Mouse (Mus musculus) CH12.LX (cell line): Measurements from ENCODE around the gene Gm20431. TPM values are rescaled to one million over a fixed set of nuclear protein-coding genes. Genes with fewer than 3 reads are reported as not detected.

Source experiments
- DNase-seq: peaks from one replicate; pipeline ENCODE4 v3.0.0-alpha.2; 2013; ENCODE audit errors: extremely low read depth
- H3K27ac ChIP-seq: 2 replicates; pipeline ENCODE4 v1.5.1; 2012; ENCODE audit warnings: low read depth, mild to moderate bottlenecking, control low read depth, moderate library complexity; ENCODE audit not compliant: insufficient read depth
- H3K27me3 ChIP-seq: replicated peaks from 2 replicates; pipeline ENCODE3; 2012; ENCODE audit warnings: inconsistent platforms
- H3K36me3 ChIP-seq, 2 experiments: replicated peaks in 1 of 2; 2 replicates each; pipeline versions ENCODE3 to v1.6.1; 2012; ENCODE audit warnings: inconsistent platforms in 1 of 2, low read length in 1 of 2, mild to moderate bottlenecking in 1 of 2, mixed read lengths in 1 of 2, moderate library complexity in 1 of 2; ENCODE audit not compliant: control insufficient read depth in 1 of 2, insufficient read depth in 1 of 2
- H3K4me1 ChIP-seq, 2 experiments: 2 replicates each; pipeline ENCODE4 v1.6.1; 2012; ENCODE audit warnings: inconsistent platforms in 1 of 2, moderate library complexity in 1 of 2; ENCODE audit not compliant: insufficient read depth in 2 of 2, control insufficient read depth in 1 of 2
- H3K4me2 ChIP-seq: 2 replicates; pipeline ENCODE4 v1.6.1; 2012; ENCODE audit warnings: low read depth, mild to moderate bottlenecking, control low read depth; ENCODE audit not compliant: poor library complexity, insufficient read depth, severe bottlenecking
- H3K4me3 ChIP-seq, 3 experiments: fragments of 150-350 bp in 1 of 3; sonication (generic) in 1 of 3; replicated peaks in 1 of 3; 2 replicates each; pipeline versions ENCODE3 to v1.5.1; 2011 to 2012; ENCODE audit warnings: low read depth in 2 of 3, low read length in 2 of 3, mild to moderate bottlenecking in 2 of 3, moderate library complexity in 2 of 3, control low read depth in 1 of 3, improper control_type of control experiment in 1 of 3, inconsistent platforms in 1 of 3, mixed read lengths in 1 of 3; ENCODE audit not compliant: poor library complexity in 1 of 3
- H3K79me2 ChIP-seq: replicated peaks from 2 replicates; pipeline ENCODE4 v1.6.1; 2012; ENCODE audit warnings: mild to moderate bottlenecking, moderate library complexity; ENCODE audit not compliant: control insufficient read depth, poor library complexity, insufficient read depth, severe bottlenecking; ENCODE audit errors: extremely low read depth
- H3K9ac ChIP-seq: 2 replicates; pipeline ENCODE4 v1.6.1; 2012; ENCODE audit warnings: low read depth, mild to moderate bottlenecking, control low read depth, moderate library complexity; ENCODE audit not compliant: insufficient read depth
- H3K9me3 ChIP-seq: replicated peaks from 2 replicates; pipeline ENCODE3; 2012; ENCODE audit warnings: low read length, inconsistent platforms, mixed read lengths
- BHLHE40 ChIP-seq: IDR thresholded peaks from 2 replicates; pipeline ENCODE4 v1.6.1; 2011; ENCODE audit warnings: mild to moderate bottlenecking, low read depth, low read length, improper control_type of control experiment
- CTCF ChIP-seq, 2 experiments: IDR thresholded peaks in 1 of 2; conservative IDR thresholded peaks in 1 of 2; 2 replicates each; pipeline ENCODE4 v1.5.1; 2011 to 2012; ENCODE audit warnings: low read depth in 2 of 2, low read length in 2 of 2, improper control_type of control experiment in 1 of 2, inconsistent platforms in 1 of 2, mild to moderate bottlenecking in 1 of 2, moderate library complexity in 1 of 2
- HCFC1 ChIP-seq: IDR thresholded peaks from 2 replicates; pipeline ENCODE4 v1.6.1; 2012; ENCODE audit warnings: low read depth, mild to moderate bottlenecking, inconsistent platforms, low read length, improper control_type of control experiment
- MAFK ChIP-seq: IDR thresholded peaks from 2 replicates; pipeline ENCODE4 v1.6.1; 2011; ENCODE audit warnings: low read length, improper control_type of control experiment; ENCODE audit not compliant: insufficient replicate concordance
- MAX ChIP-seq: IDR thresholded peaks from 2 replicates; pipeline ENCODE4 v1.6.1; 2011; ENCODE audit warnings: low read length, improper control_type of control experiment
- MXI1 ChIP-seq: IDR thresholded peaks from 2 replicates; pipeline ENCODE4 v1.6.1; 2011; ENCODE audit warnings: mild to moderate bottlenecking, low read depth, low read length, improper control_type of control experiment
- POLR2AphosphoS2 ChIP-seq: IDR thresholded peaks from 2 replicates; pipeline ENCODE4 v1.6.1; 2011; ENCODE audit warnings: low read depth, low read length, improper control_type of control experiment
- RCOR1 ChIP-seq: conservative IDR thresholded peaks from 2 replicates; pipeline ENCODE4 v1.6.1; 2012; ENCODE audit warnings: low read depth, mild to moderate bottlenecking, inconsistent platforms, low read length, improper control_type of control experiment
- TBP ChIP-seq: conservative IDR thresholded peaks from 2 replicates; pipeline ENCODE4 v1.6.1; 2011; ENCODE audit warnings: low read depth, low read length, improper control_type of control experiment
- TCF12 ChIP-seq: IDR thresholded peaks from 2 replicates; pipeline ENCODE4 v1.6.1; 2014; ENCODE audit warnings: low read depth, mild to moderate bottlenecking, inconsistent platforms, low read length, improper control_type of control experiment
- UBTF ChIP-seq: IDR thresholded peaks from 2 replicates; pipeline ENCODE4 v1.6.1; 2012; ENCODE audit warnings: low read depth, mild to moderate bottlenecking, inconsistent platforms, low read length, improper control_type of control experiment, moderate library complexity
- ZC3H11A ChIP-seq: IDR thresholded peaks from 2 replicates; pipeline ENCODE4 v1.6.1; 2012; ENCODE audit warnings: low read depth, mild to moderate bottlenecking, inconsistent platforms, low read length, improper control_type of control experiment
- ZMIZ1 ChIP-seq: IDR thresholded peaks from 2 replicates; pipeline ENCODE4 v1.6.1; 2012; ENCODE audit warnings: low read depth, mild to moderate bottlenecking, inconsistent platforms, low read length, improper control_type of control experiment
- ZNF384 ChIP-seq: IDR thresholded peaks from 2 replicates; pipeline ENCODE4 v1.6.1; 2012; ENCODE audit warnings: low read depth, low read length, improper control_type of control experiment, inconsistent platforms
- dilution Hi-C: fragments of 300-500 bp; cut with MboI; formaldehyde crosslinking; loops from 2 replicates; pipeline ENCODE4 v1.14.3; 2020; ENCODE audit warnings: low sequenced_read_pairs; ENCODE audit not compliant: extremely low pct_unique_long_range_greater_than_20kb, extremely low pct_ligation_motif_present
- in situ Hi-C: fragments of 300-500 bp; cut with MboI; formaldehyde crosslinking; loops from 3 replicates; pipeline ENCODE4 v1.14.3; 2019; ENCODE audit warnings: low sequenced_read_pairs, low pct_ligation_motif_present, low pct_unique_long_range_greater_than_20kb, mixed read lengths
- polyA plus RNA-seq: library from polyadenylated mRNA; unstranded; fragments of >175 nt; gene quantifications from 2 replicates; pipeline ENCODE4 v1.2.1, GENCODE M21; 2012; ENCODE audit warnings: low read depth; ENCODE audit not compliant: insufficient read length
- total RNA-seq, 2 experiments: library from RNA; depleted of rRNA; stranded (reverse); fragments of 300-350 nt in 1 of 2; fragments of >200 nt in 1 of 2; gene quantifications; 2 replicates each; pipeline ENCODE4 v1.2.3; 2012 to 2014

Gene Gm20431
- total and polyA plus RNA-seq, 3 experiments: 2.4 to 15.0 TPM; not detected in 1

GRCm38 (mm10) chr2:167688126-167688497, 26.8 kb upstream of the Gm20431 start (continued):
- no peak for TF ChIP-seq ZNF384
- TF ChIP-seq, all 38 proteins: peak for 0

GRCm38 (mm10) chr2:167687651-167688101, 26.4 kb upstream of the Gm20431 start:
- in situ Hi-C loops (loop anchor here (5.0 kb wide), 1 partner anchor 210 kb away; no protein-coding TSS in a partner anchor), dilution Hi-C loops (loop anchor here (25.0 kb wide), 1 partner anchor 200 kb away; no protein-coding TSS in a partner anchor)
- Histone ChIP-seq H3K36me3 (no peaks in the 10 kb centered on the region), H3K4me1 (peaks cover 0 to 19% of the 10 kb centered on the region in 2 experiments; a peak in 3 of 4 replicates), H3K9me3 (peaks cover 8% of the 10 kb centered on the region), H3K27ac (no peak overlapping the region), H3K4me3 (no peak overlapping the region), H3K27me3 (peaks cover 80% of the 10 kb centered on the region), H3K9ac (no peak overlapping the region), H3K4me2 (no peak overlapping the region), H3K79me2 (no peaks in the 10 kb centered on the region; the same call in 1 of the 2 replicates)
- no peak for DNase-seq
- TF ChIP-seq MAX (no peak), HCFC1 (no peak), MXI1 (no peak), UBTF (no peak)

DNA sequence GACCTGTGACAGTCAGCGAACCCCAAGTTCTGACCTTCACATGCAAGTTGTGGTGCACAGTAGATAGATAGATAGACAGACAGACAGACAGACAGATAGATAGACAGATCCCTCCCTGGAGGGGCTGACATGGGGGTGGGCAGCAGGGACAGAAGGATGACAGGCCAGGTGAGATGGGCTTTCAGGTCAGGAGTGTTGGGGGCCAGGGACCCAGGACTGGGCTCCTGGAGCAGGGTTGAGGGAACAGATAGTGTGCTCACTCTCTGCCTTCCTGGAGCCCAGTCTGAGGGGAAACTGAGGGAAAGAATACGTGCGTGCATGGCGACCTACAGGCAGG, 25.9 kb upstream of the Gm20431 start:
- Histone ChIP-seq H3K4me3 (no peak overlapping the region), H3K9ac (no peak overlapping the region), H3K27ac (no peak overlapping the region), H3K9me3 (peaks cover 8% of the 10 kb centered on the region), H3K79me2 (no peaks in the 10 kb centered on the region; the same call in 1 of the 2 replicates), H3K27me3 (peaks cover 77% of the 10 kb centered on the region), H3K36me3 (no peaks in the 10 kb centered on the region), H3K4me1 (peaks cover 0 to 18% of the 10 kb centered on the region in 2 experiments; a peak in 3 of 4 replicates), H3K4me2 (no peak overlapping the region)
- dilution Hi-C loops (loop anchor here (25.0 kb wide), 1 partner anchor 200 kb away; no protein-coding TSS in a partner anchor), in situ Hi-C loops (loop anchor here (5.0 kb wide), 1 partner anchor 210 kb away; no protein-coding TSS in a partner anchor)
- no peak for DNase-seq
- TF ChIP-seq POLR2AphosphoS2: no peak
- TF ChIP-seq CTCF (conservative IDR thresholded peaks at IDR 0.05 in 1 of 2, IDR thresholded peaks at IDR 0.05 in 1 of 2; ENCODE audit: low read depth in 2 of 2, low read length in 2 of 2): no peak
- TF ChIP-seq HCFC1: no peak

GRCm38 (mm10) chr2:167686382-167687249, 25.3 kb upstream of the Gm20431 start:
- no peak for DNase-seq
- no peak overlapping the region for H3K9ac ChIP-seq
- H3K36me3 ChIP-seq: no peaks in the 10 kb centered on the region
- no peak for TF ChIP-seq ZC3H11A
- no peak for TF ChIP-seq BHLHE40
- TF ChIP-seq RCOR1: no peak
- no peak for TF ChIP-seq MAFK
- no peak for TF ChIP-seq TCF12
- TF ChIP-seq TBP: no peak
- TF ChIP-seq ZMIZ1: no peak
- H3K4me3 ChIP-seq: no peak overlapping the region
- H3K4me2 ChIP-seq: no peak overlapping the region
- H3K79me2 ChIP-seq: no peaks in the 10 kb centered on the region; the same call in 1 of the 2 replicates
- peaks cover 0 to 13% of the 10 kb centered on the region in 2 experiments; a peak in 2 of 4 replicates for H3K4me1 ChIP-seq
- in situ Hi-C loops (loop anchor here (5.0 kb wide), 1 partner anchor 211 kb away; no protein-coding TSS in a partner anchor), dilution Hi-C loops (loop anchor here (25.0 kb wide), 1 partner anchor 201 kb away; no protein-coding TSS in a partner anchor)
- peaks cover 75% of the 10 kb centered on the region for H3K27me3 ChIP-seq
- H3K27ac ChIP-seq: no peak overlapping the region
- peaks cover 8% of the 10 kb centered on the region for H3K9me3 ChIP-seq
